In the genomic region with DNA sequence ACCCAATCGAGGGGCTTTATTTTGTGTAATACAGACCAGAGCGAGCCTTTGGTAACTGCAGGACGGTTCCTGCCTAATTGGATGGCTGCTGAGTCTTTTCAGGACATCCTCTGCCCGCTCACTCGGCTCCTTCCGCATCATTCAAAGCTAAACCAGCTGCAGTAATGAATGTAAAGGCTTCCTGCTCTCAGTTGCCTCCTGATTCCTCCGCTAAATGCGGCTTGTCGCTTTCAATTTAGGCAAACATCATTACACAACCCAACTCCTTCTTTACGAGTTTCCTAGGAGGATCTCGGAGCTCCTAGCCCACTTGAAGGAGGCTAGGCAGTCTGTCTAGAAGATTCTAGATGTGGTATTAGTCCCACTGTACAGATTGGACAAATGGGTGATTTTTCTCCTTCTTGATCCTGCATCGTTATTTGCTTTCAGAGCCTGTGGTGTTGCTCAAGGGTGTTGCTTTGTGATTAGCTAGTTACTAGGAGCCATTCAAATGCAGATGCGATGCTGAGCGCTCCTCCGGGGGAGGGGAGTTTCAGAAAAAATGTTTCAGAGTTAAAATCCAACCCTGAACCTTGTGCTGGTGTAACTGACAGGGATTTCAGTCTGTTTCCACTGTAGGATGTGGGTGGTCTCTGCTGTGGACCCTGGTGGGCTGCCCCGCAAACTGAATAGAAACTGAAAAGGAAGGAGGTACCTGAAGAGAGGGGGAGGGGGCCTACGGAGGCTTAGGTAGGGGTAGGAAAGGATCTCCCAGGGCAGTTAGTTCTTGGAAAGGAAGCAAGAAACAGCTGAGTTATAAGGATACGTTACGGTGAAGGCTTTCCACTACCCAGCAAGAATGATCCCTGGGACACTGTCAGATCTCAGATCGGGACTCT, we compare ENCODE assay signal across 8 mouse cellular contexts. TPM values are rescaled to one million over a fixed set of nuclear protein-coding genes. Genes with fewer than 3 reads are reported as not detected.
DNase-seq lines count a peak whose midpoint lies in the region; ATAC-seq lines count a peak whose summit lies in the region.

No protein-coding gene starts in this region.

- no peak overlapping the region for H3K27ac ChIP-seq in kidney, embryonic 16.5 days (ENCODE audit: low read length)
- H3K27ac ChIP-seq in hindbrain, embryonic 12.5 days: no peak overlapping the region
- no peak overlapping the region for H3K27ac ChIP-seq in neural tube, embryonic 11.5 days (ENCODE audit: low read depth, low read length)

- no peak for ATAC-seq in kidney, embryonic 16.5 days (ENCODE audit: low FRiP score, low TSS enrichment)
- no peak for ATAC-seq in hindbrain, embryonic 12.5 days (ENCODE audit: low FRiP score)
- peak; percentile 28; the same call in 1 of the 2 replicates for ATAC-seq in neural tube, embryonic 11.5 days (ENCODE audit: insufficient read depth, low FRiP score, low TSS enrichment)

- WGBS in kidney, embryonic 16.5 days: 12% methylated on average over 20 of the region's 20 CpGs
- WGBS in hindbrain, embryonic 12.5 days: 4% methylated on average over 20 of the region's 20 CpGs
- 5% methylated on average over 20 of the region's 20 CpGs for WGBS in neural tube, embryonic 11.5 days

- no peak overlapping the region; the same call in 1 of the 2 replicates for H3K4me2 ChIP-seq in kidney, embryonic 16.5 days (replicated peaks; ENCODE audit: low read depth, low read length)
- H3K4me2 ChIP-seq in hindbrain, embryonic 12.5 days (replicated peaks): peak overlapping the region; percentile 32
- H3K4me2 ChIP-seq in neural tube, embryonic 11.5 days (ENCODE audit: low read depth): peak overlapping the region; percentile 19

- no peaks in the 10 kb centered on the region for H3K9me3 ChIP-seq in kidney, embryonic 16.5 days (ENCODE audit: low read length)
- no peaks in the 10 kb centered on the region for H3K9me3 ChIP-seq in hindbrain, embryonic 12.5 days (replicated peaks)
- H3K9me3 ChIP-seq in neural tube, embryonic 11.5 days (ENCODE audit: control insufficient read depth, low read length): no peaks in the 10 kb centered on the region

- H3K4me1 ChIP-seq in kidney, embryonic 16.5 days (ENCODE audit: insufficient read depth, low read length): peaks cover 15% of the 10 kb centered on the region
- peaks cover 25% of the 10 kb centered on the region for H3K4me1 ChIP-seq in hindbrain, embryonic 12.5 days
- H3K4me1 ChIP-seq in neural tube, embryonic 11.5 days (ENCODE audit: control insufficient read depth, insufficient read depth, low read length): peaks cover 13% of the 10 kb centered on the region; the same call in 1 of the 2 replicates

- DNase-seq in kidney, adult 9 months: no peak
- DNase-seq in embryo, embryonic 10 days (ENCODE audit: low spot score): peak; percentile 61
- DNase-seq in neural tube, embryonic 11.5 days (ENCODE audit: low spot score): peak; percentile 26
- DNase-seq in cerebellum, postnatal 10 days: no peak
- no peak for DNase-seq in spleen, postnatal 36 days (ENCODE audit: low spot score in 2 of 2)
- no peak for DNase-seq in layer of hippocampus, postnatal 10 days (ENCODE audit: low spot score in 2 of 2)

- H3K36me3 ChIP-seq in kidney, embryonic 16.5 days (ENCODE audit: insufficient read depth, low read length): no peaks in the 10 kb centered on the region
- H3K36me3 ChIP-seq in hindbrain, embryonic 12.5 days: no peaks in the 10 kb centered on the region
- H3K36me3 ChIP-seq in neural tube, embryonic 11.5 days (ENCODE audit: control insufficient read depth, insufficient read depth, low read length): no peaks in the 10 kb centered on the region

- H3K4me3 ChIP-seq in kidney, embryonic 16.5 days (ENCODE audit: low read length): peak overlapping the region; percentile 13; the same call in 1 of the 2 replicates
- H3K4me3 ChIP-seq in hindbrain, embryonic 12.5 days: no peak overlapping the region
- H3K4me3 ChIP-seq in neural tube, embryonic 11.5 days (ENCODE audit: low read depth, low read length): no peak overlapping the region

- peaks cover 21% of the 10 kb centered on the region for H3K27me3 ChIP-seq in kidney, embryonic 16.5 days (ENCODE audit: insufficient read depth, low read length)
- peaks cover 8% of the 10 kb centered on the region; the same call in 1 of the 2 replicates for H3K27me3 ChIP-seq in hindbrain, embryonic 12.5 days
- H3K27me3 ChIP-seq in neural tube, embryonic 11.5 days (ENCODE audit: control insufficient read depth, insufficient read depth, low read length): no peaks in the 10 kb centered on the region

- H3K9ac ChIP-seq in kidney, embryonic 16.5 days (replicated peaks; ENCODE audit: low read length): no peak overlapping the region
- H3K9ac ChIP-seq in hindbrain, embryonic 12.5 days: no peak overlapping the region
- H3K9ac ChIP-seq in neural tube, embryonic 11.5 days (ENCODE audit: low read length): no peak overlapping the region

RNA-seq across cellular contexts. Expression of a gene that starts 48.7 kb away (rescaled TPM):
- polyA plus RNA-seq in kidney, embryonic 16.5 days (2015; fragmentation: Nextera tagmentation; extraction: Ambion mirVana): 47.6 and 50.2 TPM in 2 replicates
- 16.6 and 18.5 TPM in 2 replicates for polyA plus RNA-seq in hindbrain, embryonic 12.5 days (2016; fragmentation: Nextera tagmentation; extraction: Ambion mirVana)
- 17.6 and 18.2 TPM in 2 replicates for polyA plus RNA-seq in neural tube, embryonic 11.5 days (2014; fragmentation: Nextera tagmentation; extraction: Ambion mirVana)
- total RNA-seq in layer of hippocampus, postnatal 10 days (2021): 10 to 100 TPM; 18.1 to 20.2 TPM

RNA-seq across cellular contexts. Expression of a gene that starts 49.1 kb away (rescaled TPM):
- 18.9 and 21.7 TPM in 2 replicates for polyA plus RNA-seq in kidney, embryonic 16.5 days (2015; fragmentation: Nextera tagmentation; extraction: Ambion mirVana)
- 11.7 and 12.7 TPM in 2 replicates for polyA plus RNA-seq in hindbrain, embryonic 12.5 days (2016; fragmentation: Nextera tagmentation; extraction: Ambion mirVana)
- 19.0 and 24.4 TPM in 2 replicates for polyA plus RNA-seq in neural tube, embryonic 11.5 days (2014; fragmentation: Nextera tagmentation; extraction: Ambion mirVana)
- 10 to 100 TPM; 10.1 to 10.7 TPM for total RNA-seq in layer of hippocampus, postnatal 10 days (2021)

Comparison
In these comparisons a context has a peak if more than half of its experiments do, and no peak if none do; other contexts are left out.
1. DNase-seq: peak in embryo, embryonic 10 days (single experiment) and neural tube, embryonic 11.5 days (single experiment); none in kidney, adult 9 months (single experiment), cerebellum, postnatal 10 days (0 of 2), spleen, postnatal 36 days (0 of 2) and layer of hippocampus, postnatal 10 days (0 of 2).